Mouse (Mus musculus): Measurements from ENCODE around the gene Herc6.

- TF ChIP-seq EP300 (IDR thresholded peaks at IDR 0.05; ENCODE audit: low read depth) (no peak), CTCF (IDR thresholded peaks at IDR 0.05; ENCODE audit: low read depth) (no peak)
These were observed 120.9 kb downstream of the Herc6 start for GRCm38 (mm10) chr6:57701686-57702085.
